Mouse (Mus musculus) A20 (cell line): Measurements from ENCODE around the gene Ccdc146.
A peak's percentile ranks its signal among the peaks of the same experiment; 100 is the strongest.
"Not testable (repeated sequence)": the region's sequence is repeated elsewhere in the genome, so short reads cannot be mapped to it uniquely, and the experiment has no call there.

Source experiments
- DNase-seq: peaks from one replicate; pipeline ENCODE4 v3.0.0-alpha.2; 2011; ENCODE audit warnings: low read depth, low spot score

Gene Ccdc146

DNA sequence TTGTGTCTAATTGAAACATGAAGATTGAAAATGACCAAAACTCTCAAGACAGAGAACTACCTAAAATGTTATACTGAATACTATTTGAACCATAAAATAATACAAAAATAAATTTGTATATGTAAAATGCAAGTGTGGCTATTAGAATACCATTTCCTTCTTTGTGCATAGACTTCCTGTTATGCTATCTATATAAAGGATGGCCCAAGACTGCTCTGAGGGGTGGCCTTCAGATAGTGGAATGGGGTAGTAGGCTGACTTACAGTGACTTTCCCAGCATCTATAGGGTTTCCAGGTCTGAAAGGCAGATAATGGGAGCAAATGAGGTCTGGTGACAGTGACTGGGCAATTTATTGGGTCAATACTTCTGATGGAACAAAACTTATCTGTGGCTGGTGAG, 37.1 kb downstream of the Ccdc146 start:
- DNase-seq, result no peak

DNA sequence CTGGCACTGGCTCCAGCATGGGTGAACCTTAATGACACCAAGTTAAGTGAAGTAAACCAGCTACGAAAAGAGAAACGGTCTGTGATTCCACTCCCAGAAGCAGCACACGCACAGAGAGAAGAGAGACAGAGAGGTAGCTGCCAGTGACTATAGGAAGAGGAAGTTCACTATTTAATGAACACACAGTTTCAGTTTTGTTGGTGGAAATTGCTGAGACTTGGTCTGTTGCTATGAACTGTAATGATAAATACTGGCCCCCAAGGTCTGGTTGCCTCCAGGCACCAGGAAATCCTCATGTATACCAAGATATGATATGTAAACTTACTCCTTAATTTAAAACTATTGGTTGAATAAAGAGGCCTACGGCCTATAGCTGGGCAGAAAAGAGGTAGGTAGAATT, 38.0 kb downstream of the Ccdc146 start:
- DNase-seq, result peak; percentile 73

DNA sequence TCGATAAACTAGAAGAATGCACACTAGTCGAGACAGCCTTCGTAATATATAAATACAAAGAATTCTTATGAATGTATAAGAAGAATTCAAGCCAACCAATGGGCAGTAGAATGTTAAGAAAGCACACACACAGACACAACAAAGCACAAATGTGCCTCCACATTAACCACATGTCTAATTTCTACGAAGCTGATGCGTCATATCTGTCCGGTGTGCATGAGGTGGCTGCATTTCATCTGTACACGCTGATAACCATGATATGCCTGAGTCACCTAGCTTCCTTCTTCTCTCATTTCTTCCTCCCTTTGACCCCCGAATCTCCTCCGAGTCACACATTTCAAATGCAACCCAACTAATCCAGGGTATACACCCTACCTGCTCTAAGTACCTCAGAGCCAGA, 39.5 kb downstream of the Ccdc146 start:
- no peak for DNase-seq

DNA sequence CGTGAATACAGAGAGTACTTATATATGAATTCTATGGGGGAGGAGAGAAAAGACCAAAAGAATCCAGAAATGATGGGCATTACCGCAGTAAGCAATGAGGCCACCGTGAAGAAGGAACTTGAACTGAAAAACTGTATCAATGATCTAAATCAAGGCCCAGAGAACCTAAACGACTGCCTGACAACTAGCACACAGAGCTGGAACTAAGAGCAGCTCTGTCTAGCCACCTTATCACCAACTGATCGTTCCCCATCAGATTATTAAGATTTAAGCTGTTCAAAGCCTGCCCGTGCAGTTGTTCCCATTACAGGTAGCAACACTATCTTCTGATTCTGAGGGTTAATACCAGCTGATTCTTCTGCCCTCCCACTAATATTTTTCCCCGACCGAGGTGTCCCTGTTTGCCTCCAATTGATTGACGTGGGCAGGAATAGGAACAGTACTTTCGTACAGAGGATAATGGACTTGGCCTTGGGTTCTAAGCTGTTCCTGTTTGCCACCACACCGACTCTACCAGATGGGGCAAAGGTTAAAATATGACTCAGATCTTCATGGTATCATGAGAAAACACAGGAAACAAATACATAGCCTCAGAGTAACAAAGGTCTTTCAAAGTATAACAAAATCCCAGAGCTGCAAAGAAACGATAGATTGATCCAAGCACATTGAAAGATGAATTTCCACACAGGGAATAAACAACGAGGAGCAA, 40.1 kb downstream of the Ccdc146 start:
- DNase-seq, result no peak

DNA sequence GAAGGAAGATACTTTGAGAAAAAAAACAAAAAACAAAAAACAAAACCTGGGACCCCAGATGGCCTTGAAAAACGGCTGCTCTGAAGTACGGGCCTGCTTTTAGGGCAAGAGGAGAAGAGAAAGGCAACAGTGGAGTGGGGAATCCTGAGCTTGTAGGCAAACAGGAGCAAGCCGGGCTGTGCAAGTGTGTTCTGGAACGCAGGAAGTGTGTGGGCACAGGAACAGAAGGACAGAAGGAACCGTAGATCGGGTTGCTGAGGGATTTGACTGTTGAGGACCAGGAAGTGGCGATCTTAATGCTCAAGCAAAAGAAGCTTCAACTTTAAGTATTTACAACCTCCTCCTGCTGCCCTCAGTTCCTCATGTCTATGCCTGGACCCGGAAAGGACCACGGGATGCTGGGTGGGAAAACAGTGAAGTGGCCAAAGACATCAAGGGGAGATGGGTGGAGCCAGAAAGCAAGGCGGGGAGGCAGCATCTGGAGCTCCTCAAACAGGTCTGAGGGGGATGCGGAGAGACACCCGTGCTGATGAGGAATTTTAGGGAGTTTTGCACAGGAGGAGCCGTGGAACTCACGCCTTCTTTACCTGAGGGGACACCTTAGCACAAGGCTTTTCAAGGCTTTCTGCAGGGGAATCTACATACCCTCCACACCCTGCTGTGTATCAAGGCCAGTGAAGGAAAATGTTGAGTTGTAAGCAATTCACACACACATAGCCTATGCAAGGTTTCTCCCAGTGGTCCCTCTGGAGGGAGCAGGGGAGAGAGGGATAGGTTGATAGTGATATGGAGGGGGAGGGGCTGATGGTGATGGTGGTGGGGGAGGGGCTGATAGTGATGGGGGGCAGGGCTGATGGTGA, 40.9 kb downstream of the Ccdc146 start:
- no peak for DNase-seq

DNA sequence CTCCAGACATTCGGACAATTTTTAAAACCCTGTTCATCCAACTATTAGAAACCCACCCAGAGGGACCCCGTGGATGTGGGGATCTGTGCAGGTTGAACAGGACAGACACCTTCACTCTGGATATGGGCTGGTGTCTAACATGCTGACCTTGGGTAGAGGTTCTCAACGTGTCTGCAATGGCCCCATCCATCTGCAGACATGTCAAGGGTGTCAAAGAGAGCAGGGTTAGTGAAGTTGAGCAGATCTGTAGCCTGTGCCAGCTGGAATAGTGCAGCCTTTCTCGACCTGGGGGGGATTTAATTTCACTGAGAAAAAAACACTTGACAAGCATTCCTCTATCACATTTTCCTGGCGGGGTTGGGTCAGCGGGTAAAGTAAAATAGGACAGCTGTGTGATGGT, 41.8 kb downstream of the Ccdc146 start:
- no peak for DNase-seq

DNA sequence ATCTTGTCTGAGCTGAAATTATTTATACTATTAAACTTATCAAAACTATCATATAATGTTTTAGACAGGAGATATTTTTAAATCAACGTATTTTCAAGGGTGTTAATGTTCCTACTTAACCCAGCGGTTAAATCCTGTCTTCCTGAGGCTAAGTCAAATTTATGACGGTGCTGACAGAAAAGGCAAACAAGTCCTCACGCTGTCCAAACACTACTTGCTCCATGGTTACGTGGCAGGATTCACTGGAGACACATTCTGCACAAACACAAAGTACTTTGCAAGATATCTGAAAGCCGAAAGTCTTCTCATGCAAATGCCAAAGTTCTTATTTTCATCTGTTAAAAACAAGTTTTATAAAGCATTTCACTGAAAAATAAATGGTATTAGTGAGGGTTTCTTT, 42.5 kb downstream of the Ccdc146 start:
- no peak for DNase-seq

DNA sequence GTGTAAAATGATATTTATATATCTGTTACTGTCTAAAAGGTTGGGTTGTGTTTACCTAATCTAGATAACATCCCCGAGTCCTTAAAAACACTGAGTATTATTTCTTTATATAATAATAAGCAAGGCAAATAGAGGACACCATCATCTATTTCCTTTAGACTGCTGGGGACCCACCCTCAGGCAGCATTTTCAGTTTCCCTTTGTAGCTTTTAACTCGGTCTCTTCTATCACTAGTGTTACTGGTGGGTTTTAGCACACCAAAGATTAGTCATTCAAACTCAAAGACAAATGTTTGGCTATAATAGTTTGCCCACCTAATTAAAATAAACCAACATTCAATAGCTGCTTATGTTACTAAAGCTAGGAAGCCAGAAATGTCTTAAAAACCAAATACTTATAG, 46.1 kb downstream of the Ccdc146 start:
- peak; percentile 68 for DNase-seq

DNA sequence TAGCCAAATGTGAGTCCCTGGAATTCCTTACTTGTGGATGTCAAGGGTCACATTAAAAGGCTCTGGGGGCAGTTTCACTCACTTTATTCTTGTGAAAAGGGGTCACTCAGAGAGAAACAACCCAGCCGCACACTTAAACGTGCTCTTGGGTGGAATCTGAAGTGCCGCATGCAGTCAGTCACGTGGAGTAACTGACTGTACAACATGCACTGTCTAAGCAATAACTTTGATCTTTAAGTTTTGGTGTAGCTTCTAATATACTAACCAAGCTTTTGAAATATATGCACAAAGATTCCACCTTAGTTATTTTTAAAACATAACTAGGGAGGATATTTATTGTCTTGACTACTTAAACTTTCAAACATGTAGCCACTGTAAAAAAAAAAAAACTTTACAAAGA, 47.5 kb downstream of the Ccdc146 start:
- no peak for DNase-seq

DNA sequence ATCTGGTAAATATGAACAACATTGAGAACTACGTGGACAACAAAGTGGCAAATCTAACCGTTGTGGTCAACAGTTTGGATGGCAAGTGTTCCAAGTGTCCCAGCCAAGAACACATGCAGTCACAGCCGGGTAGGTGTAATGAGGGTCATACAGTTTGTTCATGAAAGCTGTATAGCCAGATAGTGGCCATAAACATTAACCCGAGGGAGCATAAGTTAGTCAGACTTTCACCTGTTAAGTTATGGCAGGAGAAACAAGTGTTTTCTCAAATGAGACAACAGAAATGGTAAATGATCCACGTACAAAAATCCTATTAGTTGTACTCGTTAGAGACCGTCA, 51.3 kb downstream of the Ccdc146 start:
- no peak for DNase-seq

DNA sequence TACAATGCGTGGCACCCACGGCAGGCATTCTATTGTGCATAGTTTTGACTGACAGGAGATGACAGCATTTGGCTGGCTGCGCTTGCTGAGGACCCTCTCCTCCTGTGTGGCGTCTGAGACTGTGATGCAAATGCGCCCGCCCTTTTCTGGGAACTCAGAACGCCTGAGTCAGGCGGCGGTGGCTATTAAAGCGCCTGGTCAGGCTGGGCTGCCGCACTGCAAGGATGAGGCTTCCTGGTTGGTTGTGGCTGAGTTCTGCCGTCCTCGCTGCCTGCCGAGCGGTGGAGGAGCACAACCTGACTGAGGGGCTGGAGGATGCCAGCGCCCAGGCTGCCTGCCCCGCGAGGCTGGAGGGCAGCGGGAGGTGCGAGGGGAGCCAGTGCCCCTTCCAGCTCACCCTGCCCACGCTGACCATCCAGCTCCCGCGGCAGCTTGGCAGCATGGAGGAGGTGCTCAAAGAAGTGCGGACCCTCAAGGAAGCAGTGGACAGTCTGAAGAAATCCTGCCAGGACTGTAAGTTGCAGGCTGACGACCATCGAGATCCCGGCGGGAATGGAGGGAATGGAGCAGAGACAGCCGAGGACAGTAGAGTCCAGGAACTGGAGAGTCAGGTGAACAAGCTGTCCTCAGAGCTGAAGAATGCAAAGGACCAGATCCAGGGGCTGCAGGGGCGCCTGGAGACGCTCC, 51.8 kb downstream of the Ccdc146 start, which contains the start of gene Fgl2:
Fgl2 (plus strand) TSS at position 150 of the 687 bp plus-strand sequence.
- no peak for DNase-seq

DNA sequence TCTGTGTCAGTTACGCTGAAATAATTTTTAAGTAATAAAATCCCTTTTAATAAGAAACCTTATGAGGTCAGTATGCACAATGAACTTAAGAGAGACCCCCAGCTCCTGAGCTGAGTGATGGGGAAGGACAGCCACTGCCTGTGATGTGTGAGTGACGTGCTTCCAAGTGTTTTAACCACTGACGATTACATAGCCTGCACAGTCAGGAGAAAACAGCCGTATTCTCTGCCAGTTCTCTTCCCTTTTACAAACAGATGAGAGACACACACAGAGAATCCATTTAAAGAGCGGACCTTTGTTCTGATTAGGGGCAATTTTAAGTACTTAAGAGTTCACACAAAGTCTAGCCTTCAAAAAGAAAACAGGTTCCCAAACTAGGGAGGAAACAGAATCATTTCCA, 52.6 kb downstream of the Ccdc146 start:
- no peak for DNase-seq

DNA sequence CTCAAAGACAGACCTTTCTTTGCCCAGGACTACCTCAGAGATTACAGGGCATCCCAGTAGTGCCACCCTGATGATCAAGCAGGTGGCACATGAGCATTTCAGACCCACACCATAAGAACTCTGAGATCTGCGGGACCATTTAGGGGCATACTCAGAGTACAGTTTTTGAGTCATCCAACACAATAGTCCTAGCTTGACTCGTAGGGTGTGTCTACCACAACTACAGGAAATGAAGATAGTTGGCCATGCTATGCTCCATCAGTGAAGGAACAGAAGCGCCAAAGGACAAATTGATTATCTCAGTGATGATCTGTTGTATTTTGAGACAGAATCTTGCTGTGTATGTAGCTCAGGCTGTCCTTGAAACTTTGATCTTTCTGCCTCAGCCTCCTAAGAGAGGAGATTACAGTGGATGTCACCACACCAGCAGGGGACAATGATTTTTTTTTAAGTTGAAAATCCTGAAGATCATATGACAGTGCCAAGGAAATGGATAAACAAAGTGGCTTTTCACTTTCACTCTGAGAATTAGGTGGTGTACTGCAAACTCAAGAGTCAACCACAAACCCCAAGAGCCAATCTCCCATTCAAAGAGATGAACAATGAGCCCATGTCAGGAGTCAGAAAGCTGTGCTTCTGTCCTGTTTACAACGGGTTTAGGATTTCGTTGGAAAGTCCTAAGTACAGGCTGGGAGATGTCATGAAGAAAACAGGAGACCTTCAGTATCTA, 54.1 kb downstream of the Ccdc146 start:
- DNase-seq, result no peak

DNA sequence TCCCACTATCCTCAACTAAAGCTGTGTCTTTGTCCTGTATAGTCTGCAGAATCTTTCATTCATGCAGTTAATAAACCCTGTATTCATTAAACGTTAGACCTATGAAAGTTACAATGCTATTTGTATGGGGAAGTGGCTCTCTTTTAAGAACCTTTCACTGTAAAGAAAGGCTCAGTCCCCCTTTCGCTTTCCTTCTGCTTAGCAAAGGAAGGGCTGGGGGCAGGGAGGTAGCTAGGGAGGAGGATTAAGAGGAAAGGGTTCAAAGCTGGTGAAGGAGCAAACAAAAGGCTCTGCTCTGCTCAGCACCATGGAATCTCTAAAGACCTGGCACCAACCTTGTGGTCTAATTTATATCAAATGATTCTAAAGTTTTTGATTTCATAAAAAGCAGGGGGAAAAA, 57.0 kb downstream of the Ccdc146 start:
- DNase-seq, result peak; percentile 65

DNA sequence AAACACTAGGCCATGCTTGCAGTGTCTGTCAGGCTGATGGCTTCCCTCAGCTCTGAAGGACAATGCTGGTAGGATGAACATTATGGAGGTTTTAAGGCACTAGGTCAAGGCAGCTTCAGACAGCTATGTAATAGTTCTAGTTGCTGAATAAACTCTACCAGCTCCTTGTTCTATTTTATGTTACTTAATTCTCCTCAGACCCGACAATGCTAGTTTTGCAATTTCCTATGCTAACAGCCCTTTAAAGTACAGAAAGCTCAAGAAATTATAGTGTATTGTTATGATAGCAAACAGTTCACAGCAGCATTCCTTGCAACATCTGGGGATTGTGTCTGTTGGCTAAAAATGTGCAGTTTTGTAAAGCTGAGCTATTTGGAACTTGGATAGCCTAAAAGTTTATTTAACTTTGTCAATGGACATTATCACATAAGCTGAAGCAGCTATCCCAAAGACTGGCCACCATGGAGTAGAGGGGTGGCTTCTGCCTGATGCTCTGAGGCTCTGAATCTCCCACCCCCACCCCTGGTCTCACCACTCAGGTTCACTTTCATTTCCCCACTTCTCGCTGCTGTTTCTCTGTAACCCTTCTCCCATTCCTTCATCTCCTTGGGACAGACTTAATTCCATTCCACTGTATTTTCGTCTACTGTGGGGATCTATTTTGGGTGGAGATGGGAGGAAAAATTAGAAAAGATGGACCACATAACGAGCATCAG, 58.0 kb downstream of the Ccdc146 start:
- DNase-seq, result no peak

DNA sequence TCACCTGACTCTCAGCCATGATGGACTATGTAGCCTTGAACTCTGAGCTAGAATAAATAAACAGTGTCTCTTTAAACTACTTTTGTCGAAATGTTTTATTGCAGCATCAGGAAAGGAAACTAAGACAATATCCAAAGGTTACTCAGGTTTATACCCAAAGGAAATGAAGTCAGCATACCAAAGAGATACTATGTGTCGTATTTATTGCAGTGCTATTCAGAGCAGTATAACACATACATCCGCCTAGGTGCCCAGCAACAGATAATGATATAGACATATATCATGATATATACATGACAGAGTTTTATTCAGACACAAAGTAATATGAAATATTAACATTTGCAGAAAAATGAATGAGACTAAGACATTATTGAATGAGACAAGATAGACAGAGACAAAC, 61.1 kb downstream of the Ccdc146 start:
- no peak for DNase-seq

DNA sequence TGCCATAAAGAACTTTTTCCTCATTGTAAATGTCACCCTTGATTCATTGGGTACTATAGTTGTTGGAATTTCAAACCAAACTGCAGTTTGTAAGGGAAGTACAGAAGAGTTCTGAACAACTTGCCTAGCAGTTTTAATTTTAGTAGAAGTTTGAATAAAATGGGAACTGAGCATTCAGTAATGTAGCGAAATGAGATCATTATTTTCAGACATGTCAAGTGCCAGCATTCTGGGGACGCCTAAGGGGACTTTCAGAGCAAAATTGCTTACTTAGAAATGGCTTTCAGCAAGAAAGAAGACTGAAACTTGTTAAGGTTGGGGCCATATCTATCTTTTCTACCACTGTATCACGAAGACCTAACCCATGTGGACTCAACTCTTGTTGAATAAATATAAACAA, 65.8 kb downstream of the Ccdc146 start:
- DNase-seq, result no peak

DNA sequence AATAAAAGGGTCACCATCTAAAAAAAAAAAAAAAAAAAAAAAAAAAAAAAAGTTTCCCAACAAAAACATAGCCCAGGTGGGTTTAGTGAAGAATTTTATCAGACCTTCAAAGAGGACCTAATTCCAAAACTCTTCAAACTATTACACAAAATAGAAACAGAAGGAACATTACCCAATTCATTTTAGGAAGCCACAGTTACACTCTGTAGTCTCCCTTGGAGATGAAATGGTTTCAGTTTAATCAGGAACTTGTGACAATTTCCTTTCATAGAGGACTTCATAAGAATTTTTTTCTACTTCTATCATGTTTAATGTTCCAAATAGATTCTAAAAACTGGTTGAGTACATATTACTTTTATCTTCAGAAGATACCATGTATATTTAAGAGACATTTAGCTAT, 72.8 kb downstream of the Ccdc146 start:
- no peak for DNase-seq

DNA sequence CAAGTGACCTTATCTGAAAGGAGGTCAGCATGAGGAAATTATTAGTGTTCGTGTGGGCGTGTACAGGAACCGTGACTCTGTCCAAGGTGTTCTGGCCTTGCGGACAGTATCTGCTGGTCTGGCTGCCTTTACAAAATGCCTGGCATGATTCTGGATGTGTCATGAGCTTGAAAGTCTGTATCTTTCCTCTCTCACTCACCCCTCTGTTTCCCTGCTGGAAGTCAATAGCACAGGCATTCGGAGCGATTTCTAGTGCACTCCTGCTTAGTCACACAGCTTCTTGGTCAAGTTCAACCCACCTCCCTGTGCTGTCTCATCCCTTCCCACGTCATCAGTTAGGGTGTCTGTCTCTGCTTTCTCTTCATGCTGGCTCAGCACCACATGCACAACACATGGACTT, 76.1 kb downstream of the Ccdc146 start:
- no peak for DNase-seq

DNA sequence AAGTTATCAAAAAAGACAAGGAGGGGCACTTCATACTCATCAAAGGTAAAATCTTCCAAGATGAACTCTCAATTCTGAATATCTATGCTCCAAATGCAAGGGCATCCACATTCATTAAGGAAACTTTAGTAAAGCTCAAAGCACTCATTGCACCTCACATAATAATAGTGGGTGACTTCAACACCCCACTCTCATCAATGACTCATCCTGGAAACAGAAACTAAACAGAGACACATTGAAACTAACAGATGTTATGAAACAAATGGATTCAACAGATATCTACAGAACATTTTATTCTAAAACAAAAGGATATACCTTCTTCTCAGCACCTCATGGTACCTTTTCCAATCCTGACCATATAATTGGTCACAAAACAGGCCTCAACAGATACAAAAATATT, 82.2 kb downstream of the Ccdc146 start:
- DNase-seq, result not testable (repeated sequence)

DNA sequence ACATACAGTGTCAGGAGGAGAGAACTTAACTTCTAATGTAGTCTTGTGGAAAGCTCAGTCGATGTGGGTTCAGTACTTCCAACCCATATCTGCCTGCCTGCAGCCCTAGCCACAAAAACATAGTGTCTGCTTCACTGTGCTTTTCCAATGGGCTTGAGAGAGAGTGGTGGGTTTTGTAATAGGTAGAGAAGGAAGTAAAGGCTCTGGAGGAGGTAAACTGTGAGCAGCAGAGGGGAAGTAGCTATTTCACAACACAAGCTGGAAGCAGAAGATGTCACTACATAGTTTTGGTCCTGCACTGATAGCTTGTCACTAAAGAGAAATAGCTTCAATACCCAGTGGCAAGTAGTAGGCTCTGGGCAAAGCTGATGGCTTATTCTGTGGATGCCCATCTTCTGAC, 92.4 kb downstream of the Ccdc146 start:
- DNase-seq, result no peak
